Mouse (Mus musculus) adrenal gland, postnatal 4 days (tissue): ENCODE data around the gene Tpte. TPM values are rescaled to one million over a fixed set of nuclear protein-coding genes. Genes with fewer than 3 reads are reported as not detected.

Experiments used
- total RNA-seq, 2 experiments: library from RNA; stranded (reverse); gene quantifications; 2 replicates each; pipeline ENCODE4 v1.2.3; 2021

Gene Tpte
- total RNA-seq, 2 experiments from 2014 or later: not detected

Other genes starting within 250 kb of the Tpte start
- 1 to 10 TPM; 2.7 to 4.5 TPM for gene Atp7b, start 223.1 kb upstream of the Tpte start, total RNA-seq
- gene Alg11, start 222.7 kb upstream of the Tpte start, total RNA-seq: 10 to 100 TPM; 37.6 to 42.0 TPM
- gene Nek5, start 158.4 kb upstream of the Tpte start, total RNA-seq: 1 to 10 TPM; 3.1 to 3.3 TPM
- gene Nek3, start 117.0 kb upstream of the Tpte start, total RNA-seq: 1 to 10 TPM; 5.3 to 6.2 TPM
- gene Ckap2, start 97.6 kb upstream of the Tpte start, total RNA-seq: 10 to 100 TPM; 22.9 to 24.2 TPM
- gene Vps36, start 90.6 kb upstream of the Tpte start, total RNA-seq: 10 to 100 TPM; 35.8 to 37.4 TPM
- gene Thsd1, start 56.1 kb upstream of the Tpte start, total RNA-seq: 1 to 10 TPM; 8.4 to 8.9 TPM
- gene Slc25a15, start 115.2 kb downstream of the Tpte start, total RNA-seq: 10 to 100 TPM; 18.7 to 24.5 TPM
- 10 to 100 TPM; 42.4 to 45.7 TPM for gene Mrps31, start 127.9 kb downstream of the Tpte start, total RNA-seq